Mouse (Mus musculus) hindbrain, embryonic 12.5 days (tissue): ENCODE results near the gene Rhox3f. TPM values are rescaled to one million over a fixed set of nuclear protein-coding genes. Genes with fewer than 3 reads are reported as not detected.
"Not testable (repeated sequence)": the region's sequence is repeated elsewhere in the genome, so short reads cannot be mapped to it uniquely, and the experiment has no call there.

Experiments used
- ATAC-seq: fragments of 200-750 bp; cut with Nextera tagmentation; 2 replicates; pipeline ENCODE4 v1.8.0; 2017; ENCODE audit warnings: moderate TSS enrichment; ENCODE audit not compliant: low FRiP score
- H3K27ac ChIP-seq: fragments of 300-500 bp; sonication (generic); 2 replicates; pipeline ENCODE4 v1.5.1; 2016; ENCODE audit warnings: mild to moderate bottlenecking
- H3K27me3 ChIP-seq: fragments of 300-500 bp; sonication (generic); 2 replicates; pipeline ENCODE4 v1.6.1; 2016; ENCODE audit warnings: mild to moderate bottlenecking
- H3K36me3 ChIP-seq: fragments of 300-500 bp; sonication (generic); 2 replicates; pipeline ENCODE4 v1.6.1; 2016; ENCODE audit warnings: mild to moderate bottlenecking
- H3K4me1 ChIP-seq: fragments of 300-500 bp; sonication (generic); 2 replicates; pipeline ENCODE4 v1.6.1; 2016
- H3K4me2 ChIP-seq: fragments of 300-500 bp; sonication (generic); replicated peaks from 2 replicates; pipeline ENCODE4 v1.6.1; 2016; ENCODE audit warnings: mild to moderate bottlenecking
- H3K4me3 ChIP-seq: fragments of 300-500 bp; sonication (generic); 2 replicates; pipeline ENCODE4 v1.5.1; 2016; ENCODE audit warnings: mild to moderate bottlenecking
- H3K9ac ChIP-seq: fragments of 300-500 bp; sonication (generic); 2 replicates; pipeline ENCODE4 v1.6.1; 2016; ENCODE audit warnings: mild to moderate bottlenecking, moderate library complexity
- H3K9me3 ChIP-seq: fragments of 300-500 bp; sonication (generic); replicated peaks from 2 replicates; pipeline ENCODE4 v1.6.1; 2016; ENCODE audit warnings: mild to moderate bottlenecking
- WGBS: fragments of 180-500 bp; shearing (Covaris S2); methylation state at CpG from one replicate; pipeline ENCODE4 v1.1.7; 2016; 5-methylcytosine and 5-hydroxymethylcytosine counted together
- polyA plus RNA-seq: library from polyadenylated mRNA; unstranded; fragments of >200 nt; fragmentation: Nextera tagmentation; extraction: Ambion mirVana; gene quantifications from 2 replicates; pipeline ENCODE4 v1.2.1, GENCODE M21; 2016

Gene Rhox3f
- polyA plus RNA-seq, result not detected in 2 replicates

DNA sequence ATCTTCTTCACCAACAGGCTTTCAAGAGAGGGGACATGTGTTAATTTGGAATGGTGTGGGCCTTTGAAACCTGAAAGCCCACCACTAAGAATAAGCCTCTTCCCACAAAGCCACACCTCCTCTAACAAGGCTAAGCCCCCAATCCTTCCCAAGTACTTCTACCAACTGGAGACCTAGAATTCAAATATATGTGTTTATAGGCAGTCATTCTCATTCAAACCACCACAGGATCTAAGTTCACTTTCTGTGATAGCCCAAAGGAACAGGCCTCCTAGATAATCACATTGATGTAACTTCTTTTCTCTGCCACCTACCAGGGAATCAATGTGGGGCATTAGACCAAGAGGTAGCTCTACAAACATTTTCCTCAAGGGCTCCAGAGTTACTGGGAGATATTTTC lies at the start of gene Rhox3f:
TSS of gene Rhox3f (plus strand) at position 301 of the 400 bp plus-strand sequence.
- H3K4me3 ChIP-seq, H3K9me3 ChIP-seq, H3K27ac ChIP-seq, H3K4me1 ChIP-seq, H3K9ac ChIP-seq, H3K27me3 ChIP-seq, H3K36me3 ChIP-seq, ATAC-seq, H3K4me2 ChIP-seq: not testable (repeated sequence)

DNA sequence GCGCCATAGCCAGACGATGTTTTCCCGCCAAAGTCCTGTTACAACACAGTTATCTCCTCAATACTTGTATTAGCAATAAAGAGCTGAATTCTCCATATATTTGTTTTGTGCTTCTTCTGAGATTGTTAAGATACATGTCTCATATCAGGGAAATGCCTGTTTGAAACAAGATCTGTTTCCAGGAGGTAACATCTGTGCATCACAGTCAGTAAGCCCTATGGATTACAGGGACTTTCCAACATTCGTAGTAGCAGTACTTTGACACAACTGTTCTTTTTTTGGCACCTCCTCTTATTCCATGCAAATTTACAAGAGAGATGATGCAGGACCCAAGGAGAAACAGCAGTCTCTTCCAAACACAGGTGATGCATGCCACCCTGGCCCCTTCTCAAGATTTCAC lies 39.1 kb upstream of the Rhox3f start, which contains the start of gene Rhox3e:
TSS of gene Rhox3e (plus strand) at position 301 of the 400 bp plus-strand sequence.
- H3K27me3 ChIP-seq, ATAC-seq, H3K9me3 ChIP-seq, H3K36me3 ChIP-seq, H3K4me3 ChIP-seq, H3K9ac ChIP-seq, H3K4me2 ChIP-seq, H3K27ac ChIP-seq, H3K4me1 ChIP-seq: not testable (repeated sequence)
- 88% methylated on average over 1 of the region's 4 CpGs for WGBS

DNA sequence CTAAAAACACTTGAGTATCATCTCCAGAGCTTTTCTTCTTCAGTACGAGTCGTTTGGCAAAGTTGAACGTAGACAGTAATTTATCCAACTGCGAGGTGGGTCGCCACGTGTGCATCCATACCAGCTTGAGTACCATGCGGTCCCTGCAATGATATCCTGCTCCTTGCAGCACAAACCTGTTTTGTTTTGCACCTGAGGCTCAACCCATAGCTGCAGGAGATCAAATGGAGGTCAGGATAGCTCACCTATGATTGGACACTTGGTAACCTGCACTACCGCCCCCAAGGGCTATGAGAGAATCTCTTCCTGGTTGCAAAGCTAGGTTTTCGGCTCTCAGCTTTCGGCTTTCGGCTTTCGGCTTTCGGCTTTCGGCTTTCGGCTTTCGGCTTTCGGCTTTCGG lies 23.7 kb upstream of the Rhox3f start, which contains the start of gene Rhox4e:
TSS of gene Rhox4e (plus strand) at position 301 of the 400 bp plus-strand sequence.
- not testable (repeated sequence) for H3K9ac ChIP-seq, H3K36me3 ChIP-seq, H3K27ac ChIP-seq, H3K27me3 ChIP-seq, H3K4me1 ChIP-seq, H3K9me3 ChIP-seq, ATAC-seq, H3K4me3 ChIP-seq, H3K4me2 ChIP-seq
- over 99% methylated on average over 10 of the region's 18 CpGs for WGBS

DNA sequence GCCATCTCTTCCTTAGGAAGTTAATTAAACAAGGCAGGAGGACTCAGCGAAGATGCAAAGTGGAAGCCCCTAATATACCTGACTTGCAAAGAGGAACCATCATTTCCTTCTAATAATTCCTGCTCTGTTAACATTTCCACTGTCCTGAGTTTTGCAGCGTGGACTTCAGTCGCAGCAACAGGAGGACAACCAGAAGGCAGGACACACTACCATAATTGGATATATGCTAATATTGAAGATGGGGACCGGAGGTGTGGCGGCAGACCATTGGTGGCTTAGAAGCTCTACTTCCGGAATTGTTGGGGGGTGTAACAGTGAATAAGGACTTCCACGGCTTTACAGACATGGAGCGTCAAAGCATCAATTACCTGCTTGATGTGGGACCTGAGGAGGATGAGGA lies 9.7 kb upstream of the Rhox3f start, which contains the start of gene Rhox2f:
TSS of gene Rhox2f (plus strand) at position 301 of the 400 bp plus-strand sequence.
- not testable (repeated sequence) for ATAC-seq, H3K4me2 ChIP-seq, H3K4me1 ChIP-seq, H3K9ac ChIP-seq, H3K27me3 ChIP-seq, H3K4me3 ChIP-seq, H3K27ac ChIP-seq, H3K9me3 ChIP-seq, H3K36me3 ChIP-seq
- 87% methylated on average over 8 of the region's 8 CpGs for WGBS

DNA sequence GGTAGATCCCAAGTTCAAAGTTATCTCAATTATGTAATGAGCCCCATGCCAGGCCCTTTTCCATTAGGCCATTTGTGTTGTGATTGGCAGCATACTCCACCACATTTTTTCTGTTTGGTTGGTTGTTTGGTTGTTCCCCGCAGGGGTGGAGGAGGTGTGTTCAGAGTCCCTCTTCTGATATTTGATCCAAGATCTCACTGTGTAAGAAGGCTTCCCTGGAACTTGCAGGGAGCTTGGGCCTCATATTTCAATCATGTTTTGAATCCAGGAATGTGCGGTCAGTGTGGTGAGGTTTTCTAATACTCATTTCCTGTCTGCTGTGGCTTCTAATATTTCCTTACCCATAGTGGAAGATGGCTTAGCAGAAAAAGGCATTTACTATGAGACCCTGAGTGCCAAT lies 8.2 kb upstream of the Rhox3f start:
- not testable (repeated sequence) for H3K4me1 ChIP-seq, H3K9ac ChIP-seq, H3K4me2 ChIP-seq, ATAC-seq, H3K27ac ChIP-seq, H3K9me3 ChIP-seq, H3K27me3 ChIP-seq, H3K36me3 ChIP-seq, H3K4me3 ChIP-seq
- WGBS, result 68% methylated on average over 2 of the region's 2 CpGs

DNA sequence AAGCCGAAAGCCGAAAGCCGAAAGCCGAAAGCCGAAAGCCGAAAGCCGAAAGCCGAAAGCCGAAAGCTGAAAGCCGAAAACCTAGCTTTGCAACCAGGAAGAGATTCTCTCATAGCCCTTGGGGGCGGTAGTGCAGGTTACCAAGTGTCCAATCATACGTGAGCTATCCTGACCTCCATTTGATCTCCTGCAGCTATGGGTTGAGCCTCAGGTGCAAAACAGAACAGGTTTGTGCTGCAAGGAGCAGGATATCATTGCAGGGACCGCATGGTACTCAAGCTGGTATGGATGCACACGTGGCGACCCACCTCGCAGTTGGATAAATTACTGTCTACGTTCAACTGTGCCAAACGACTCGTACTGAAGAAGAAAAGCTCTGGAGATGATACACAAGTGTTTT lies 26.8 kb downstream of the Rhox3f start, which contains the start of gene Rhox4f:
TSS of gene Rhox4f (minus strand) at position 101 of the 400 bp plus-strand sequence.
- not testable (repeated sequence) for H3K27ac ChIP-seq, H3K4me2 ChIP-seq, H3K9me3 ChIP-seq, H3K4me1 ChIP-seq, ATAC-seq, H3K36me3 ChIP-seq, H3K27me3 ChIP-seq, H3K4me3 ChIP-seq, H3K9ac ChIP-seq
- 91% methylated on average over 16 of the region's 19 CpGs for WGBS

DNA sequence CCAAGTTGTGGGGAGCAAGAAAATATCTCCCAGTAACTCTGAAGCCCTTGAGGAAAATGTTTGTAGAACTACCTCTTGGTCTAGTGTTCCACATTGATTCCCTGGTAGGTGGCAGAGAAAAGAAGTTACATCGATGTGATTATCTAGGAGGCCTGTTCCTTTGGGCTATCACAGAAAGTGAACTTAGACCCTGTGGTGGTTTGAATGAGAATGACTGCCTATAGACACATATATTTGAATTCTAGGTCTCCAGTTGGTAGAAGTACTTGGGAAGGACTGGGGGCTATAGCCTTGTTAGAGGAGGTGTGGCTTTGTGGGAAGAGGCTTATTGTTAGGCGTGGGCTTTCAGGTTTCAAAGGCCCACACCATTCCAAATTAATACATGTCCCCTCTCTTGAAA lies 47.7 kb downstream of the Rhox3f start, which contains the start of gene Rhox3g:
TSS of gene Rhox3g (minus strand) at position 101 of the 400 bp plus-strand sequence.
- not testable (repeated sequence) for ATAC-seq, H3K27ac ChIP-seq, H3K9me3 ChIP-seq, H3K27me3 ChIP-seq, H3K4me3 ChIP-seq, H3K4me1 ChIP-seq, H3K36me3 ChIP-seq, H3K4me2 ChIP-seq, H3K9ac ChIP-seq
- WGBS, result 83% methylated on average over 2 of the region's 2 CpGs

Other genes starting within 250 kb of the Rhox3f start
- gene Rhox3a2, start 201.0 kb upstream of the Rhox3f start, polyA plus RNA-seq, result not detected in 2 replicates
- gene Rhox4a2, start 190.1 kb upstream of the Rhox3f start, polyA plus RNA-seq, result 6.9 and 7.8 TPM in 2 replicates
- 0.67 and 1.2 TPM in 2 replicates for gene Rhox2b, start 168.9 kb upstream of the Rhox3f start, polyA plus RNA-seq
- 1.6 and 2.4 TPM in 2 replicates for gene Rhox4b, start 148.5 kb upstream of the Rhox3f start, polyA plus RNA-seq
- gene Rhox2c, start 127.3 kb upstream of the Rhox3f start, polyA plus RNA-seq, result 2.9 and 3.1 TPM in 2 replicates
- not detected in 2 replicates for gene Rhox3c, start 122.4 kb upstream of the Rhox3f start, polyA plus RNA-seq
- gene Rhox4c, start 100.7 kb upstream of the Rhox3f start, polyA plus RNA-seq, result not detected in 2 replicates
- gene Rhox2d, start 87.6 kb upstream of the Rhox3f start, polyA plus RNA-seq, result 0.54 TPM in 1 of 2 replicates, not detected in the other
- 0.45 TPM in 1 of 2 replicates, not detected in the other for gene Rhox4d, start 66.6 kb upstream of the Rhox3f start, polyA plus RNA-seq
- gene Rhox2e, start 50.5 kb upstream of the Rhox3f start, polyA plus RNA-seq, result 0.61 TPM in 1 of 2 replicates, not detected in the other
- gene Rhox3e, start 39.0 kb upstream of the Rhox3f start, polyA plus RNA-seq, result not detected in 2 replicates
- not detected in 2 replicates for gene Rhox4e, start 23.6 kb upstream of the Rhox3f start, polyA plus RNA-seq
- gene Rhox2f, start 9.6 kb upstream of the Rhox3f start, polyA plus RNA-seq, result 1.2 TPM in 1 of 2 replicates, not detected in the other
- not detected in 2 replicates for gene Rhox4f, start 26.7 kb downstream of the Rhox3f start, polyA plus RNA-seq
- not detected in 2 replicates for gene Rhox3g, start 47.6 kb downstream of the Rhox3f start, polyA plus RNA-seq
- gene Rhox2g, start 62.5 kb downstream of the Rhox3f start, polyA plus RNA-seq, result 1.1 TPM in 1 of 2 replicates, not detected in the other
- gene Rhox4g, start 70.3 kb downstream of the Rhox3f start, polyA plus RNA-seq, result not detected in 2 replicates
- not detected in 2 replicates for gene Rhox3h, start 87.8 kb downstream of the Rhox3f start, polyA plus RNA-seq
- gene Rhox2h, start 92.3 kb downstream of the Rhox3f start, polyA plus RNA-seq, result 0.53 TPM in 1 of 2 replicates, not detected in the other
- gene Rhox5, start 223.8 kb downstream of the Rhox3f start, polyA plus RNA-seq, result 0.49 TPM in 1 of 2 replicates, not detected in the other
- gene Rhox6, start 245.9 kb downstream of the Rhox3f start, polyA plus RNA-seq, result not detected in 2 replicates